Mouse (Mus musculus): ENCODE results near the gene Gm614.

DNA sequence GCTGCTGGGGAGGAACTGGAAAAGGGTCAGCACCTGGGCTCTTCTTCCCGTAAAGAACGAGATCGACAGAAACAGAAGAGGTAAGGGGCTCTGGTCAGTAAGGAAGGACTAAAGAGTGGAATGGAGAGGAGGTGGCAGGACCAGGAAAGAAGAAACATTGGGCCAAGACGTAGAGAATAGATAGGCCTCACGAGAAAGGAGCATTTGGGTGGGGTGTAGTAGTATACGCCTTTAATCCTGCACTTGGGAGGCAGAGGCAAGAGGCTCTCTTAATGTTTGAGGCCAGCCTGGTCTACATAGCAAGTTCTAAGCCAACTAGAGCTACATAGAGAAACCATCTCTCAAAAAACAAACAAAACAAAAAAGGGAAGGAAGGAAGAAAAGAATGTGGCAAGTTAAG, 24.6 kb upstream of the Gm614 start:
- TF ChIP-seq CTCF (IDR thresholded peaks at IDR 0.05; ENCODE audit: borderline replicate concordance, insufficient read depth, low read depth, low read length) (no peak), POLR2A (IDR thresholded peaks at IDR 0.05; ENCODE audit: borderline replicate concordance, insufficient read depth, low read length) (no peak)
